Mouse (Mus musculus): ENCODE measurements around the gene Bcor.

The Bcor gene

DNA sequence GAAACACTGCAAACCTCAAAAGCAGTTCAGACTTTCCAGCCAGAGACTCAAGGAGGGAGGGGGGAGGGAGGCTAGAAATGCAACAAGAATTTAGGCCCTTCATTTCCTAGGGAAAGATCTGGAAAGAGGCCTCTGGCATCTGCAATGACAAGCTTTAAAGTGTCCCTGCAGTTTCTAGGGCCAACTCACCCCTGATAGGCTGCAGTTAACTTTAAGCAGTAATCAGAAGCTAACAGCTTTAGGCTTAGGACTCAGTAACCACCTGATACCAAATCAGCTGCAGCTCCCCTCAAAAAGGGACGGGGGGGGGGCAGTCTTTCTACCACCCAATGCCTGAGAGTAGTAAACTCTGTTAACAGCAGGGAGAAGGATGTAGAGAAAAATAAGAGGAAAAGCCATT lies 156.6 kb downstream of the Bcor start:
- DNase-seq: peak; percentile 80

DNA sequence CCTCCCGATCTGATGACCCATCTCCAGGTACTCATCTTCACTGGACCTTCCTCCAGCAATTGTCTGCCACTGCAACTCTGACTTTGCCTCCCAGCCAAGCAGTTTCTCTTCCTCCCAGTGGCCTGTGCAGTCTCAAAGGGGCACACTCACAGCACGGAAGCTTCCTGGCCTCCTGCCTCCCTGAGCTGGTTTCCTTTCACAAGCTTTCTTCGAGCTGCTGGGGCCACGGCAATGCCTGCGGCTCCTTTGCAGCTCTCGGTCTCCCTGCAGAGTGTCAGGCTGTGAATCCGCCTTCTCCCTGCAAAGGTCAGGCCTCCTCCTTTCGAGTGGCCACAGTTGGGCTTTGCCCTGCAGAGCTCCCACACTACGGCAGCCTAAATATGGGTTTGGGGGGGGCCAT lies 157.0 kb downstream of the Bcor start:
- DNase-seq: no peak

DNA sequence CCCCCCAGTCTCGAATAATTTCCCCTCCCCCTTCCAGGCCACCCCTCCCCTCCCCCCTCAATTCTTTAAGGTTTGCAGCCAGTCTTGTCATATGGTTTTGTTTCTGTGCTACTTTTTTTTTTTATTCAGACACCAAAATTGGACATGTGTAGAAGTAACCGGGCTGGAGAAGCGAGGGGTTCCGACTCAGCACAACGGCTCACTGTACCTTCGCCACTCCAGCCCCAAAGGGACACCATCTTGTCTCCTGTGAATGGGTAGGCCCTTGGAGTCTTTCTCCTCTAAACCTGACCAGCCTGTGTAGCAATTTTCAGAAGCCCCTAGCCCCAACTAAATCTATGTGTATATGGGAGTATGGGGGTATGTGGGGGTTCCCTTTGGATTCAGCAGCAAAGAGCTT lies 157.6 kb downstream of the Bcor start:
- DNase-seq: no peak

DNA sequence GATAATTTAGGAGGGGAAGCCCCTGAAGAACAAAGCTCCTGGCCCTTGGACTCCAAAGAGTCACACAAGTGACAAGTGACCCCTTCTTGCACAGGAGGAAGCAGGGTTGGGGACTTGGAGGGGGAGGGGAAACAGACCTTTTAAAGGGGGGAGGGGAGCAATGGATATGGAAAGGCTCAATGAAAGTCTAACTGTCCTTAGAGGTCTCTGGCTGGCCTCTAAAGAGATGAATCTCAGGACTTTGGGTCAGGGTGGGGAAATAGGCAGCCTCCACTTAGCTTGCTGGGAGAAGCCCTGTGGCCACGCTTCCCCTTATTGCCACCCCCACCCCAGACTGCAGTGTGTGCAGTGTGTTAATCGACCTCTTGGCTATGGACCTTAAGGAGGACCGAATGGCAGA lies 158.2 kb downstream of the Bcor start:
- no peak for DNase-seq

DNA sequence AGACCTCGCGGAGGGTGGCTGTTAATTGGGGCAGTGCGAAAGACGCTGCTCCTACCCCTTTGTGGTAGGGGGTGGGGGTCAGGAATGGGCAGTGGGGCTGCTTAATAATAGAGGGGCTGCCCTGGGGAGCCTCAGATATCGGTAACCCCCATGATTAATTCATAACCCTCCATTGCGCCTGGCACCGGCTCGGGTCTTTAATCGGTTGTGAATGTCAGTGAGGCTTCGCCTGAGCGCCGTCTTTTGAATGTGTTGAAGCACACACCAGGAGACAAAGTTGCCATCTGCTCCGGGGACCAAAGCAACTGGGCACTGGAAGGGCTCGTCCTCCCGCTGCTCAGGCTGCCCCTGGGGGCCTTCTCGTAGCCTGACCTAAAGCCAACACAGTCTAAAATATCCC lies 158.8 kb downstream of the Bcor start:
- DNase-seq: no peak

DNA sequence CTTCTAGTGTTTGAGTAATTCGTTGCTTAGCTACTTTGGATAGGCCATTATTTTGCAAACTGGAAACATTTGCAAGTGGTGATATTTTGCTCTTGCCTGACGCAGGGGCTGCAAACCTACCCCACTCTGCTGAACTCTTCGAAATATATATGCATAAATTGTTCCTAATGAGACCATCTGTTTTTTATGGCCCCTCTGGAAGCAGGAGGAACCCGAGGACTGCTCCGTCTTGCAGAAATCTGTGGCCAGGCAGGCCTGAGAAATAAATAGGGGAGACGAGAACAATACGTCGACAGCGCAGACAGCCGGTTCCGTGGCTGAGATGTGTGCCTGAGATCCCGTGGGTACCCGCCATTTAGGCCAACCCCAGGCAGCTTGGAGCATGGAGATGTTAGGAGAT lies 159.5 kb downstream of the Bcor start:
- DNase-seq: no peak

DNA sequence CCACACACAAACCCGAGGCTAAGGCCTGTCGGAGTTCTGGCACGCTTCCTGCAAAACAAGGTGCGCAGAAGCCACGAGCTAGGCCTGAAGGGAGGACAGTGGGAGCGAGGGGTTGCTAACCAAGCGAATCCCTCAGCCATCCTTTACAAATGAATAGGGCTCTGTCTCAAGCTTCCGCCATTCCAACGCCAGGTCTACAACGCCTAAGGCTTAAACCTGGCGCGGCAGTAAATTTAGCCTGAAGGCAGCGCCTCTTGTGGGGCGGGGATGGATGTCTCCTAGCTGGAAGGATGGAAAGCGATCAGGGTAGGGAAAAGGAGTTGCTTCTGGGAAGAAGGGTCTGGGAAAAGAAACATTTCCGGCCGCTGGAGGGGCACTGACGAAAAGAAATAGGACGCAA lies 160.2 kb downstream of the Bcor start:
- DNase-seq: no peak

DNA sequence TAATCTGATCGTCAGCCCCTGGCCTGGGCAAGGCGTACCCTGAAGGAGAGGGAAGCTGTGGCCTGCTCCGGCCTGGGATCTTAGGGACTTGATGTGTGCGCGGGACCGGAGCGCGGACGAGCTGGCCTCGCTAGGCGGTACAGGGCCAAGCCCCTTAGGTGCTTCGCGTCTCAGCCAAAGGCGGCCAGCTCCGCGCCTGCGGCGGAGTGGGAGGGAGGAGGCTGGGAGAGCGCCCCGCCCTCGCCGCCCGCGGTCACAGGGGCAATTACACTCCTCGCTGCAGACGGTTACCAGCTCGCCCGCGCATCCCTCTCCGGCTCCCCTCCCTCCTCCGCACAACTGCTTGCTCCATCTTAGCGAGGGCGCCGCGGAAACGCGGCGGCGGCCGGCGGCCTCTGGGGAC lies 161.2 kb downstream of the Bcor start:
- peak; percentile 89 for DNase-seq

DNA sequence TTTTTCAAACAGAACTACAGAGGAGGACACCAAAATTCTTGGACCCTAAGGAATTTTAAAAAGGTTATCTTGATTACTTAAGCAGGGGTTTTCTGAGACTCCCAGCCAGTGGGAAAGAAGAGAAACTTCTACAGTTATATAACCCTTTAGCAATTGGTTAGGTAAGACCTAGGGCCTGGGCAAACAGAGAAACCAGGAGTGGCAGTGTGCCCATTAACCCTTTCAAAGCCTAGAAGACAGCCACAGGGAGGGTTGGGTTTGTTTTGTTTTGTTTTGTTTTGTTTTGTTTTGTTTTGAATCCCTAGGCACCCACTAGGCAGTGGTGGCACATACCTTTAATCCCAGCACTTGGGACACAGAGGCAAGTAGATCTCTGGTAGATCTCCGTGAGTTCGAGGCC lies 163.3 kb downstream of the Bcor start:
- DNase-seq: no peak

DNA sequence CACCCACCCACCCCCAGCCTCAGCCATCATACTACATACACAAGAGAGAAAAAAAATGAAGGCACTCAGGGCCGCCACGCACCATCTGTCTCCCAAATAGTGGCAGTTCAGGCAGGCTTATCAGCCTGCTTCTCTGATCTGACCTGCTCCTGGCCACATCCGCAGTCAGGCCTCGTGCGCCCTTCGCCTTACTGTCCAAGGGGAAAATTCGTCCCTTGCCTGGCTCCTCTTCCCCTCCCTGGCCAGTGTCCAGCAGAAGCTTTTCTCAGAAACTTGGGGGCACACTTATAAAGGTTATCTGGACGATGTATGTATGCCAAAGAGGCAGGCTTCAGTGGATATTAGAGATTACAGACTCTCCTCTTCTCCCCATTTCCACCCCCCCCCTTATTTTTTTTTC lies 163.7 kb downstream of the Bcor start:
- DNase-seq: peak; percentile 53

DNA sequence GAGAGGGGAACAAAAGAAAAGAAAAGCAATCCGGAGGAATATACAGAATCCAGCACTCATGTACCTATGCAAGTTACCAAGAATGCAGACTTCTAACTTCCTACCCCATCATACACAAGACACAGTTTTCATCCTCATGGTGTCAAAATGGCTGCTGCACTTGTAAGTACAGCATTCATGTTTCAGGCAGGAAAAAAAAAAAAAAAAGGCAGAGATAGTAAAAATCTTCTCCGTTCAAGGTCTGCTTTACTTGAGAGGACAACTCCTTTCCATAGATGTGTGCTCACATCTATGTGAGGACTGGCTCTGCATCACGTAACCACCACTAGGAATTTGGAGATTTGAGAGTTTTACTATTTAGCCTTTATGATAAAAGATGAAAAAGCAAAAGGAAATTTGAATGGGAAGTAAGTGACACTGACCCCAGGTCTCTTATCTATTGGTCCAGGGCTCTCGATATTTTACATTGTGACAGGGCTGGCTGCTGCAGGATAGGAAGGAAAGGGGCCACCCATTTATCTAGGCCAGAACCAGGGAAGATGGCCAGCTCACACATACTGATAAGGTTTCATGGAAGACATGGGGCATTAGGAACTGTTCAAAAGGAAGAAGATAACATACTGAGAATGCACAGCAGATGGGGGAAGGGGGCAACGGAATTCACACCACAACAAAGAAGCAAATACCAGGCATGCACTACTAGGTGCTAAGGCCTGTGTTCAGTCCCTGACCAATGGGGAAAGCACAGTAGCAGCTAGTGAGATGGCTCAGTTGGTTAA lies 166.3 kb downstream of the Bcor start:
- peak; percentile 62 for DNase-seq

DNA sequence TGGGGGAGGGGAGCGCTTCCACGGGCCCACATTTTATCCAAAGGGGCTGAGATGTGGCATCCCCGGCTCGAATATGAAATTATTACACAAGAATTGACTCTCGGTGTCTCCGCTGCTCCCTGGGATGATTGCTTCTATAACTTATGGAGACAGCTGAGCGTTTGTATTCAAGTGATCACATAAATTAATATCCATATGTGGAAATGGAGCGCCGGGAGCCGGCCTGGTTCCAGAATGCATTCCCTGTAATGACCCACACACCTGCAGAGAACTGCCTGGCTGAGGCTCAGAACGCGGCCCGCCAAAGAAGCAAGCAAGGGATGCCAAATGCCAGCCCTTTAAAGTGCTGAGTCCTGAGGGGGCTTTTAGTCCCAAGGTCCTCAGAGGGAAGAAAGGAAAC lies 170.7 kb downstream of the Bcor start:
- no peak for DNase-seq

DNA sequence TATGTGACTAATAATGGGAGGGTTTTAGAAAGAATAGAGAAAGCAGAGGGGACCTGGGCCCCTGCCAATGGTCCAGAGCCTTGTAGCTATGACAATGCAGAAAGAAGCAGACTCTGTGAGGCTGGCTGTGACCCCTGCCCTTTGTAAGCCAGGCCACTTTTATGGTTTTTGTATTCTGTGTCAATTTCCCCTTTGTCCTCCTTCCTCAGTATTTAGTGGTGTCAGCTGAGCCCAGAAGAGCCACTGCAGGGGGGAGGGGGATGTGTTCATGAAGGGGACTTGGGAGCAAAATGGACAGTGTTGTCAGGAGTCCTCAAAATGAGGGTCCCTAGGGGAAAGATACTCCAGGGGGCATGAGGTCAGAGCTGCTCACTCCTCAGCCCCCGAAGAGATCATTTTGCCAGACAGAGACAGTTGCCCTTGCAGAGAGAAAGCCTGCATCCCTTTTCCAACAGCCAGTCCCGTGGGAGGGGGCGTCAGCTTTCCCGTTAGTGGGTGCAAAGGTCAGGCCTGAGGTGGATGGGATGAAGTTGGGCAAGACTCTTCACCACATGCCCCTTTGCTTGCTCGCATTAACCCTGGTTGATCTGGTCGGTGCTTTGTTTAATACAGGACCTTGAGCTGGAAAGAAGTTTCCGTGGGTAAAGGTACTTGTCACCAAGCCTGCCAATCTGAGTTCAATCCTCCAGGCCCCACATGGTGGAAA lies 171.8 kb downstream of the Bcor start:
- DNase-seq: no peak

DNA sequence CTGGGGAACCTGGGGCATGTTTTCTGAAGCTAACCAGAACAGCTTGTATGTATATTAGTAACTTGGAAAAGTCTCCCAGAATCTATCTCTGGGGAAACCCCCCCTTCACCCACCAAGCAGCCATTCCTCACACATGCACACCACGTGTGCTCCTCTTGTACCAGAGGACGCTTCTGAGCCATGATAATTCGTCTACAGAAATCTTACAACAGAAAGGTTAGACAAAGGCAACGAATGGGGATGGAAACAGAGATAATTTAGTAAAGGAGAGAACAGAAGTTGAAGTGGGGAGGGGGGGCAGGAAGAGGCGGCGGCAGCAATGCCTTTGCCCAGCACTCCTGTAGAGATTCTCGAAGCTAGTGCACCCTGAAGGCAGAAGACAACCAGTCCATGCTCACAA lies 172.6 kb downstream of the Bcor start:
- no peak for DNase-seq

All from liver (tissue).